Mouse (Mus musculus) MEL (cell line): ENCODE results near the gene Pitpnm3.

Source experiments
- CHD2 ChIP-seq: IDR thresholded peaks from 2 replicates; pipeline ENCODE4 v1.6.1; 2011; ENCODE audit warnings: low read length, improper control_type of control experiment
- CTCF ChIP-seq, 3 experiments: IDR thresholded peaks in 2 of 3; conservative IDR thresholded peaks in 1 of 3; 2 replicates each; pipeline ENCODE4 v1.5.1; 2011 to 2012; ENCODE audit warnings: low read length in 3 of 3, low read depth in 2 of 3, mild to moderate bottlenecking in 2 of 3, improper control_type of control experiment in 1 of 3, inconsistent platforms in 1 of 3, mixed read lengths in 1 of 3, moderate library complexity in 1 of 3; ENCODE audit not compliant: control insufficient read depth in 1 of 3, insufficient read depth in 1 of 3, poor library complexity in 1 of 3, severe bottlenecking in 1 of 3
- EP300 ChIP-seq, 2 experiments: IDR thresholded peaks; 2 replicates each; pipeline ENCODE4 v1.6.1; 2011; ENCODE audit warnings: improper control_type of control experiment in 2 of 2, low read length in 2 of 2, low read depth in 1 of 2, mild to moderate bottlenecking in 1 of 2
- MEF2A ChIP-seq: IDR thresholded peaks from 2 replicates; pipeline ENCODE4 v1.6.1; 2014; ENCODE audit warnings: low read depth, mild to moderate bottlenecking, inconsistent platforms, low read length, improper control_type of control experiment; ENCODE audit not compliant: poor library complexity, insufficient replicate concordance, severe bottlenecking; ENCODE audit errors: extremely low read depth
- MXI1 ChIP-seq: IDR thresholded peaks from 2 replicates; pipeline ENCODE4 v1.6.1; 2011; ENCODE audit warnings: mild to moderate bottlenecking, low read depth, low read length, improper control_type of control experiment
- MYC ChIP-seq: IDR thresholded peaks from 2 replicates; pipeline ENCODE4 v1.6.1; 2011; ENCODE audit warnings: low read depth, mild to moderate bottlenecking, low read length, improper control_type of control experiment, moderate library complexity
- POLR2A ChIP-seq, 2 experiments: IDR thresholded peaks; 2 replicates each; pipeline ENCODE4 v1.6.1; 2011 to 2012; ENCODE audit warnings: low read length in 2 of 2, mild to moderate bottlenecking in 2 of 2, control low read depth in 1 of 2, improper control_type of control experiment in 1 of 2, low read depth in 1 of 2, moderate library complexity in 1 of 2; ENCODE audit not compliant: control insufficient read depth in 1 of 2, insufficient read depth in 1 of 2, poor library complexity in 1 of 2
- SIN3A ChIP-seq: IDR thresholded peaks from 2 replicates; pipeline ENCODE4 v1.6.1; 2012; ENCODE audit warnings: low read length, improper control_type of control experiment, inconsistent platforms
- TBP ChIP-seq: IDR thresholded peaks from 2 replicates; pipeline ENCODE4 v1.8.0; 2011; ENCODE audit warnings: low read depth, low read length, improper control_type of control experiment

GRCm38 (mm10) chr11:72080461-72080860 is 55.1 kb downstream of the Pitpnm3 start:
- TF ChIP-seq POLR2A (IDR thresholded peaks at IDR 0.05; ENCODE audit: control insufficient read depth in 1 of 2, insufficient read depth in 1 of 2, low read depth in 1 of 2, low read length in 2 of 2, poor library complexity in 1 of 2) = no peak
- TF ChIP-seq TBP = no peak
- no peak for TF ChIP-seq MXI1
- no peak for TF ChIP-seq CTCF (IDR thresholded peaks at IDR 0.05 in 2 of 3, conservative IDR thresholded peaks at IDR 0.05 in 1 of 3; ENCODE audit: control insufficient read depth in 1 of 3, insufficient read depth in 1 of 3, low read depth in 2 of 3, low read length in 3 of 3, poor library complexity in 1 of 3, severe bottlenecking in 1 of 3)
- no peak for TF ChIP-seq SIN3A
- TF ChIP-seq EP300 (IDR thresholded peaks at IDR 0.05; ENCODE audit: low read depth in 1 of 2, low read length in 2 of 2) = no peak
- no peak for TF ChIP-seq MYC
- no peak for TF ChIP-seq CHD2
- TF ChIP-seq MEF2A = no peak
